Mouse (Mus musculus): ENCODE measurements at regions not wholly inside any gene's neighbourhood (a gene's known extent, or its start where the extent isn't known, plus 50 kb on each side); places are given as distances from the start of the nearest gene placed in this dataset.

DNA sequence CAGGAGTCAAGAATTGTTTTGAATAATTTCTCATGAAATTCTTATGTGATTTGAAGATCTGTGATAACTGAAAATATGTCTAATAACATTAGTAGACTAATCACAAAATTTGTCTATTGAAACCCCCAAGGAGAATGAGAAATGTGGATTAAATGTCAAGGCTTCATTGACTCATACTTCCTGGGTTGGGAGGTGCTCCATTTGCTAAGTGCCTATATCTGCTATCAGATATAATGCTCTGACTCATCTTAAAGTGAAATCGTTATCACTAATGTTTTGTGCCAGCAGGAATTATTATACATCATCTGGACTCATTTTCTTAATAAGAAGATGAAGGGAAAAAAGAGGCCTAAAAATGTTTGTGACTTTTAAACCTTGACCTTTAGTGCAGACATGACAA lies 337.5 kb upstream of the Nrxn1 start:
- no peak for TF ChIP-seq POLR2A (IDR thresholded peaks at IDR 0.05; ENCODE audit: extremely low read depth, insufficient read depth, low read length)
- no peak for TF ChIP-seq CTCF (IDR thresholded peaks at IDR 0.05; ENCODE audit: extremely low read depth, insufficient read depth, low read length)

Measured in cortical plate, adult 2 months (tissue).